Mouse (Mus musculus) layer of hippocampus, adult 9-11 months (tissue): ENCODE results near the gene Tchh.
"Not testable (repeated sequence)": the region's sequence is repeated elsewhere in the genome, so short reads cannot be mapped to it uniquely, and the experiment has no call there.

ENCODE experiments used
- DNase-seq: peaks from one replicate; pipeline ENCODE4 v3.0.0; 2022

Gene Tchh

GRCm38 (mm10) chr3:93494774-93495173 lies 52.6 kb downstream of the Tchh start:
- DNase-seq, result not testable (repeated sequence)

DNA sequence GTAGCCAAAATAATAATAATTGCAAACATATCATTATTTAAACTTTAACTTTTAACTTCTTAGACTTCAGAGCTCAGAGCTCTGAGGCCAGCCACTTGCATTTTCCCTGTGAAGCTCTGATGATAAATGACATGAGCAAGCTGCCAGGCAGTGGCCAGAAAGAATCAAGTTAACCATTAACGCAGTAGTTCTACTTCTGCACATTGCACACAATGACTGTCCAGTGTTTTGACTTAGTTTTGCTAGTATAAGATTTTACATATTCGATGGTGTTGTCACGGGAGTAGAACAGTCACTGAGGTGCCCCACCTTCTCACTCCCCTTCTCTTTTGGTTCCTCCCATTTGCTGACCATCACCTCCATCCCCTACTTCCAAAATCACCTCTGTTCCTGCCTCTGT lies 55.0 kb downstream of the Tchh start:
- DNase-seq, result no peak
